Mouse (Mus musculus): Measurements from ENCODE around the gene Mansc1. TPM values are rescaled to one million over a fixed set of nuclear protein-coding genes. Genes with fewer than 3 reads are reported as not detected.

Mansc1 gene
- polyA plus RNA-seq, 1 experiment from 2014 or later = 0.54 TPM

DNA sequence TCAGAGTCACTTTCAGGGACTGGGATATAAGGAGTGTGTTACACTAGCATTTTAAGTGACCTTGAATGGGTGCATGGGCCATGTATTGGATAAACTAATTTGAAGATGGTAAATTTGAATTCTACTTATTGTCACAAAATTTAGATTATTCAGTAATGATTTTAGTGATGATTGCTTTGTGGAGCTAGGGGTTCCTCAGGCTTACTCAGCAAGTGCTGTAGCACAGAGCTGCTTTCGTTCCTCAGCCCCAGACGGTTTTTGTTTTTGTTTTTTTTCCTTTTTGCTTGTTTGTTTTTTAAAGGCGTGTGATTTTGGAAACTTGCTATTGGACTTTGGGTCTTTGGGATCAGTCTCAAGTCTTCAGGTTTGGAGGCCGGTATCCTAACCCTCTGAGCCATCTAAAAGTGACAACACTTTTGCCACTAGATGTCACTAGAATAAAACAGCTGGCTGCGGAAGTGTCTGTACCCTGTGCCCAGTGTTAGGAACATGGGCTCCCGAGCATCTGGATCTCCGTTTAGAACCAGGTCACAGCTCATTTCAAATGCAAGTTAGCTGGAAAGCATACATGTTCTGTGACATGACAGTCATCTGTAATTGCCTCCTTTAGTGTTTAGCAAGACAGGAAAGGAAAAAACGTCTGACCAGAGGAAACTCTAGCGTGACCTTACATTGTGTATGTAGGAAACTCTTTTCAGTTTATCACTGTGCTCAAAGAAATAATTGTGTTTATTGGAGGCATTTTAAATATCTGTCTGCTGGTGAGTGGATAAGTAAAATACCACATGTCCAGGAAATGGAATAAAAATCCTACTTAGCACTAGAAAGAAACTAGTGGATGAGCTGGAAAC, 27.0 kb upstream of the Mansc1 start:
- 25% methylated on average over 9 of the region's 9 CpGs for WGBS (ENCODE audit: insufficient replicate concordance)
- H3K27me3 ChIP-seq = no peaks in the 10 kb centered on the region
- H3K9ac ChIP-seq = no peak overlapping the region
- ATAC-seq (ENCODE audit: low read depth) (peak; percentile 75), DNase-seq (no peak)
- peaks cover 39% of the 10 kb centered on the region for H3K4me1 ChIP-seq (replicated peaks)
- H3K36me3 ChIP-seq = no peaks in the 10 kb centered on the region
- H3K9me3 ChIP-seq (replicated peaks) = no peaks in the 10 kb centered on the region
- no peak overlapping the region for H3K27ac ChIP-seq
- H3K4me3 ChIP-seq (replicated peaks) = no peak overlapping the region
- H3K4me2 ChIP-seq = no peak overlapping the region

DNA sequence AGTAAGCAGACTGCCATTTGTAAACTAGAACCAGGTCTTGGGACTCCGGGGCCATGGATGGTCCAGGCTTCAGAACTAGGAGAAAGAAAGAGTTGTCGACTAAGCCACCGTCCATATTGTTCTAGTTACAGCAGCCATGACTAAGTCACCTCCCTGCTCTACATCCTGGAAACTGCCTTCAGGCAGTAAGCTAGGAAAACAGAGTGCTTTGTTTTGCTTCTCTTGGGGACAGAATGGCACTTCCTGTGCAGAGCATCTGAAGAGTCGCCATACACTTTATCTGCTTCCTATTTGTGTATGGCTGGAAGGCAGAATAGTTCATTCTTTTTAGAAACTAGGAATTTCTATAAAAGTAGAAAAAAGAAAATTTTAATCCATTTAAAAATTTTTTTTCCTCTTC, 24.2 kb upstream of the Mansc1 start:
- no peaks in the 10 kb centered on the region; the same call in 1 of the 2 replicates for H3K36me3 ChIP-seq
- H3K9me3 ChIP-seq (replicated peaks) = no peaks in the 10 kb centered on the region
- H3K4me3 ChIP-seq (replicated peaks) = no peak overlapping the region
- H3K27me3 ChIP-seq = no peaks in the 10 kb centered on the region
- no peak for DNase-seq
- H3K9ac ChIP-seq = no peak overlapping the region
- WGBS (ENCODE audit: insufficient replicate concordance) = 58% methylated on average over 4 of the region's 4 CpGs
- ATAC-seq (ENCODE audit: low read depth) = no peak
- H3K4me2 ChIP-seq = no peak overlapping the region
- H3K27ac ChIP-seq = no peak overlapping the region
- H3K4me1 ChIP-seq (replicated peaks) = peaks cover 23% of the 10 kb centered on the region

- no peak overlapping the region for H3K4me2 ChIP-seq
- H3K9me3 ChIP-seq (replicated peaks) = no peaks in the 10 kb centered on the region
- H3K4me1 ChIP-seq (replicated peaks) = peaks cover 7% of the 10 kb centered on the region; the same call in 1 of the 2 replicates
- no peak overlapping the region for H3K27ac ChIP-seq
- H3K9ac ChIP-seq = no peak overlapping the region
- no peaks in the 10 kb centered on the region; the same call in none of the 2 replicates for H3K36me3 ChIP-seq
- WGBS (ENCODE audit: insufficient replicate concordance) = 83% methylated on average over 5 of the region's 5 CpGs
- H3K27me3 ChIP-seq = no peaks in the 10 kb centered on the region
- no peak overlapping the region for H3K4me3 ChIP-seq (replicated peaks)
- DNase-seq (no peak), ATAC-seq (ENCODE audit: low read depth) (no peak)
Measured at GRCm38 (mm10) chr6:134648356-134648755, 16.1 kb upstream of the Mansc1 start.

- Histone ChIP-seq H3K27me3 (no peaks in the 10 kb centered on the region), H3K9me3 (replicated peaks) (no peaks in the 10 kb centered on the region), H3K4me2 (no peak overlapping the region), H3K9ac (no peak overlapping the region), H3K27ac (no peak overlapping the region), H3K4me3 (replicated peaks) (no peak overlapping the region), H3K4me1 (replicated peaks) (peaks cover 9% of the 10 kb centered on the region), H3K36me3 (no peaks in the 10 kb centered on the region; the same call in none of the 2 replicates)
- WGBS (ENCODE audit: insufficient replicate concordance) = 71% methylated on average over 5 of the region's 5 CpGs
- no peak for DNase-seq
- no peak for ATAC-seq (ENCODE audit: low read depth)
Measured at GRCm38 (mm10) chr6:134647621-134648020, 15.3 kb upstream of the Mansc1 start.

DNA sequence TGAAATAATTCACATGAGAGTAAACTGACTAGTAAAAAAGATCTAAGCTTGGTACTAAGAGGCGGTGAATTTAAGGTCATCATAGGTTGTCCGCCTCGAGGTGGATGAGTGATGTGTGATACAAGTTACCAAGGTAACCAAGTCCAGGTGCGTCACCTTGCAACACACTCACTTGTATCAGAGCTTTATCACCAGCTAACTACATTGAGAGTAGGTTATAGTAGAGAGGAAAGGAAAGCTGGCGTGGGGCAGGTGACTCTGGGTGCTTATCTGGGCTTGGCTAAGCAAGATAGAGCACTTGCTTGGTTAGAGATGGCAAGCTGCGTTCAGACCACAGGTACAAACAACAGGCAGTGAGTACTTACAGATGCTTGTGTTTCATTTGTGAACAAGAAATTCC, 14.5 kb upstream of the Mansc1 start:
- ATAC-seq (ENCODE audit: low read depth) (no peak), DNase-seq (no peak)
- H3K4me1 ChIP-seq (replicated peaks) = peaks cover 16% of the 10 kb centered on the region
- no peaks in the 10 kb centered on the region for H3K27me3 ChIP-seq
- H3K4me3 ChIP-seq (replicated peaks) = no peak overlapping the region
- H3K9ac ChIP-seq = no peak overlapping the region
- H3K9me3 ChIP-seq (replicated peaks) = no peaks in the 10 kb centered on the region
- H3K27ac ChIP-seq = no peak overlapping the region
- WGBS (ENCODE audit: insufficient replicate concordance) = 72% methylated on average over 6 of the region's 6 CpGs
- no peak overlapping the region for H3K4me2 ChIP-seq
- no peaks in the 10 kb centered on the region; the same call in none of the 2 replicates for H3K36me3 ChIP-seq

GRCm38 (mm10) chr6:134643296-134643695, 11.0 kb upstream of the Mansc1 start:
- no peaks in the 10 kb centered on the region; the same call in none of the 2 replicates for H3K36me3 ChIP-seq
- H3K27me3 ChIP-seq = no peaks in the 10 kb centered on the region
- H3K4me3 ChIP-seq (replicated peaks) = no peak overlapping the region
- H3K4me1 ChIP-seq (replicated peaks) = peaks cover 24% of the 10 kb centered on the region
- no peak overlapping the region for H3K9ac ChIP-seq
- no peak overlapping the region for H3K27ac ChIP-seq
- no peaks in the 10 kb centered on the region for H3K9me3 ChIP-seq (replicated peaks)
- DNase-seq (no peak), ATAC-seq (ENCODE audit: low read depth) (no peak)
- no peak overlapping the region for H3K4me2 ChIP-seq
- 78% methylated on average over 5 of the region's 5 CpGs for WGBS (ENCODE audit: insufficient replicate concordance)

DNA sequence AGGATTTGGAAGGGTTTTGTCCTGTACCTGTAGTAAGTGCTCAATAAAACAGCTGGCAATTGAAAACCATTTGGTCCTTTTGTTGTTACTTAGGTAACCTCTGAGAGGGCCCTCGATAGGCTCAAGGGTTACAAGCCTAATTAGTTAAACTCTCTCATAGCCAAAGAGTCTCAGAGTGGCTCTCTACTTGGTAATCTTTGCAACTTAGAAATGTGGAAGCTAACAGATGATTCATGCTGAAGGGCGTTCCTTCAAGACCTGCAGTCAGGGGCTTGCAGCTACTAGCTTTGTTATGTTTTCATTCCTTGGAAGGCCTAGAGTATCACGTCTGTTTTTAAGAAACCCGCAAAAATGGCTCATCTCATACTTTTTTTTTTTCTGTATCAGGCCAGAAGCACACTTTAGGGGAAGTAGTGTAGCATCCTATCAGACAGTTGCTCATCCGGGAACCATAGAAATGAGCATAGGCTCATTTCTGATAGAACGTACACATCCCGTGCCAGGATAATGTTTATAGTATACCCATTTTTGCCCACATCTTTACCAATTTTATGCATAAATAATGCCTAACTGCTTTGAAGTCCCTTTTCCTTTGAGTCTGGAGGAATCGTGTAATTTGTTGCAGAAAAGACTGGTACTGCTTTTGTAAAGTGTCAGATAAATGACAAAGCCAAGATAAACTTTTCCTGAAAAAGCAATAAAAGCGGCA, 9.6 kb upstream of the Mansc1 start:
- no peaks in the 10 kb centered on the region for H3K27me3 ChIP-seq
- ATAC-seq (ENCODE audit: low read depth) (no peak), DNase-seq (no peak)
- no peaks in the 10 kb centered on the region; the same call in 1 of the 2 replicates for H3K36me3 ChIP-seq
- peaks cover 19% of the 10 kb centered on the region for H3K4me1 ChIP-seq (replicated peaks)
- no peaks in the 10 kb centered on the region for H3K9me3 ChIP-seq (replicated peaks)
- 38% methylated on average over 9 of the region's 9 CpGs for WGBS (ENCODE audit: insufficient replicate concordance)
- H3K4me3 ChIP-seq (replicated peaks) = peak overlapping the region; percentile 92
- H3K4me2 ChIP-seq = peak overlapping the region; percentile 86
- peak overlapping the region; percentile 95 for H3K9ac ChIP-seq
- H3K27ac ChIP-seq = peak overlapping the region; percentile 88

- peak; percentile 97 for ATAC-seq (ENCODE audit: low read depth)
- no peaks in the 10 kb centered on the region for H3K36me3 ChIP-seq
- WGBS (ENCODE audit: insufficient replicate concordance) = 2% methylated on average over 65 of the region's 65 CpGs
Measured at GRCm38 (mm10) chr6:134640485-134641475, 8.5 kb upstream of the Mansc1 start.

DNA sequence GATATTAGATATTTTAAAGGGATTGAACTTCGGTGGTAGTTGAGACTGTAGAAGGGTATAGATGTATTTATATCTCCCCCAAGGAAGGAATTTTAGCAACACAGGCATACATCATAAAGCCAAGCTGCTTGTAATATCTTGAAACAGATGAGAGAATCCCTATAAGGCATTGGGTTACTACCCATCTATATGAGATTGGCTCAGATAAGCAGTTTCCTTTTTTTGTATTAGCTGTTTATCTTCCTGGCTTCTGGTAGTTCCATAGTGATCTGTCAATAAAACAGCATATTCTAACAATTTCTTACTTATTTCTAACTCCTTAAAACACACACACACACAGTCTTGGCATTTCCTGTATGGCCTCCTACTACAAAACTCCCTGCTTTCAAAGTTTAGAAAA, 7.6 kb upstream of the Mansc1 start:
- H3K27ac ChIP-seq = no peak overlapping the region
- H3K9ac ChIP-seq = no peak overlapping the region
- ATAC-seq (ENCODE audit: low read depth) (no peak), DNase-seq (no peak)
- WGBS (ENCODE audit: insufficient replicate concordance) = 82% methylated on average over 1 of the region's 1 CpGs
- peaks cover 17% of the 10 kb centered on the region for H3K4me1 ChIP-seq (replicated peaks)
- no peak overlapping the region for H3K4me3 ChIP-seq (replicated peaks)
- H3K4me2 ChIP-seq = no peak overlapping the region
- H3K9me3 ChIP-seq (replicated peaks) = no peaks in the 10 kb centered on the region
- no peaks in the 10 kb centered on the region for H3K36me3 ChIP-seq
- no peaks in the 10 kb centered on the region for H3K27me3 ChIP-seq

More at GRCm38 (mm10) chr6:134640485-134641475, 8.5 kb upstream of the Mansc1 start:
- Histone ChIP-seq H3K4me2 (peak overlapping the region; percentile 86), H3K27ac (peak overlapping the region; percentile 88), H3K9me3 (replicated peaks) (no peaks in the 10 kb centered on the region), H3K4me1 (replicated peaks) (peaks cover 17% of the 10 kb centered on the region), H3K9ac (peak overlapping the region; percentile 95), H3K27me3 (no peaks in the 10 kb centered on the region), H3K4me3 (replicated peaks) (peak overlapping the region; percentile 92)
- peak; percentile 90 for DNase-seq

DNA sequence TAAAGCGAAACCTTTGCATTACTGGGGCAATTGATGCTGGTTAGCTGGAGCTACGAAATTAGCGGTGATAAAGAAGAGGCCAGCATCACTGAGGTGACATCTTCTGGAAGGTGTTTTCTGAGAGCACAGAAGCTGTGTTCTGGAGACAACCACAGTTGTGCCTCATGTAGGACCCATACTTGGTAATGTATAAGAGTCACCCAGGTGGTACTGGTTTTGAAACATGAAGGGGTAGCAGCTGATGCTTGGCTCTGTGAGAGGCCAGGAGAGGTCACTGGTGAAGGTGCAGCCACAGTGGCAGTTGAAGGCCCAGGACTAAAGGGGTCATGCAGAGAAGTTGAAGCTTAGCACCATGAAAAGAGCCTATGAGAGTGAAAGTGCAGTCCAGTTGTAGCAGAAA, 6.9 kb upstream of the Mansc1 start, which contains the start of gene Borcs5:
TSS of gene Borcs5 (plus strand) at position 301 of the 400 bp plus-strand sequence.
- WGBS (ENCODE audit: insufficient replicate concordance) = 69% methylated on average over 3 of the region's 3 CpGs

More for the DNA sequence above, 6.9 kb upstream of the Mansc1 start, which contains the start of gene Borcs5:
- H3K36me3 ChIP-seq = no peaks in the 10 kb centered on the region
- H3K4me1 ChIP-seq (replicated peaks) = peaks cover 17% of the 10 kb centered on the region
- H3K27me3 ChIP-seq = no peaks in the 10 kb centered on the region
- H3K27ac ChIP-seq = no peak within 1 kb of the TSS
- ATAC-seq (ENCODE audit: low read depth) = no peak
- no peak within 1 kb of the TSS for H3K4me2 ChIP-seq
- no peak for DNase-seq
- no peaks in the 10 kb centered on the region for H3K9me3 ChIP-seq (replicated peaks)
- H3K9ac ChIP-seq = no peak within 1 kb of the TSS
- H3K4me3 ChIP-seq (replicated peaks) = no peak within 1 kb of the TSS
